Mouse (Mus musculus): ENCODE data around the gene Try5. TPM values are rescaled to one million over a fixed set of nuclear protein-coding genes. Genes with fewer than 3 reads are reported as not detected.
"Not testable (repeated sequence)": the region's sequence is repeated elsewhere in the genome, so short reads cannot be mapped to it uniquely, and the experiment has no call there.

Try5 gene
- total RNA-seq (2022), result not detected

DNA sequence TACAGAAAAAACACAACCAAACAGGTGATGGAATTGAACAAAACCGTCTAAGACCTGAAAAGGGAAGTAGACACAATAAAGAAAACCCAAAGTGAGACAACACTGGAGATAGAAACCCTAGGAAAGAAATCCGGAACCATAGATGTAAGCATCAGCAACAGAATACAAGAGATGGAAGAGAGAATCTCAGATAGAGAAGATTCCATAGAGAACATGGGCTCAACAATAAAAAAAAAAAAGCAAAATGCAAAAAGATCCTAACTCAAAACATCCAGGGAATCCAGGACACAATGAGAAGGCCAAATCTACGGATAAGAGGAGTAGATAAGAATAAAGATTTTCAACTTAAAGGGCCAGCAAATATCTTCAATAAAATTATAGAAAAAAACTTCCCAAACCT, at the start of gene Try5:
TSS of gene Try5 (minus strand) at position 101 of the 400 bp plus-strand sequence.
- not testable (repeated sequence) for DNase-seq (ENCODE audit: low spot score in 2 of 2)

- DNase-seq (ENCODE audit: low spot score in 2 of 2), result no peak
These were observed 37.3 kb upstream of the Try5 start, which contains the start of gene Try10 for GRCm38 (mm10) chr6:41353932-41354331. Gene Try10, plus strand, starts transcription at chr6:41354105.

DNA sequence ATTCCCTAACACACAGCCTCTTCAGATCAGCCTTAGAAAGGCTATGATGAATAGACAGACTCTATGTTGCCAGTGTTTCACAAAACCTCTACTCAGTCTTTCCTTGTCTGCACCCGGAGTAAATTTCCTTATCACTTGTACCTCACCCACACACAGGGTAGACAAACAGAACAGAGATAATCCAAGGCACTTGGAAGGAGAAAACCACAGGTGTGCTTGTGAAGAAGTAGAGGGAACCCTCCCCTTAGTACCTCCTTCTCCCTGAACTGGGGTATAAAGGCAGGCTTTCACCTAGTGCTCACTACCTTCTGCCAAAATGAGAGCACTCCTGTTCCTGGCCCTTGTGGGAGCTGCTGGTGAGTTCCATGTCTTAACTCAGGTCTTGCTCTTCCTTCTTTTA, 14.7 kb downstream of the Try5 start, which contains the start of gene Try4:
TSS of gene Try4 (plus strand) at position 301 of the 400 bp plus-strand sequence.
- DNase-seq (ENCODE audit: low spot score in 2 of 2), result no peak

DNA sequence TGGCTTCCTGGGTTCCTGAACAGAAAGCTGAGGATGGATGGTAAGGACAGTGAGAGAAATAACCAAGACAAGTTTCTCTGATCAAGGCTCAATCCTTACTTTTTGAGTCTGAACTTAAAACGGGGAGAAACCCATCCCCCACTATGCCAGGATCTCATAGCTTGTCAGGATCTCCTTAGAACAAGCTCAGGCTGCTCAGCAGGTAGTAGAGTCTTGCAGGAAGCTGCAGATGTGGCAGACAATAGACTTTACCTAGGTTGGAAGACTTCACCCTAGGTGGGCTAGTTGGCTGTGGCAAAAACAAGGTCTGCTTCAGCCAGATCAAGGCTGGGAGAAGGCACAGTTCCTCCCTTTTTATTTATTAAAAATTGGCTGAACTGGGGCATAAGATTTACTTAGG, 18.4 kb downstream of the Try5 start:
- no peak for DNase-seq (ENCODE audit: low spot score in 2 of 2)

DNA sequence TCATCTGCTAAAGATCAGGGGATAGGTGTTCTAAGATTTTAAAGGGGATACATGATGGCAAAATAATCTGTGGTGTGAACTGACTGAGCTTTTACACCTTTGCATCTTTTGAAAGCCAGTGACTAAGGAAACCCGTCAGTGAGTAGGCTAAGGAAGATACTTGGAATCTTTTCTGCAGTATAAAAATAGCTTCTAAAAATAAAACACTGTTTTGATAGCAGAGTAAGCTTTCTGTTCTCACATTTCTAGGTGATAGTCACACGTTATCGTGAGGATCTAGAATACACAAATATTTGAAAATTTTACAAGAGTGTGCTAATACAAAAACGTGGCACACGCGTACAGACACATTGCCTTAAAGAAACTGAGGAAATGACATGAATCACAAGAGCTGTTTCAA, 50.5 kb downstream of the Try5 start:
- DNase-seq (ENCODE audit: low spot score in 2 of 2), result no peak

GRCm38 (mm10) chr6:41262796-41263195, 53.8 kb downstream of the Try5 start:
- DNase-seq (ENCODE audit: low spot score in 2 of 2), result no peak

Other genes starting within 250 kb of the Try5 start
- not detected for gene Try4, start 14.6 kb downstream of the Try5 start, total RNA-seq (2022)
- gene Try10, start 37.3 kb upstream of the Try5 start, total RNA-seq (2022), result not detected
- gene Prss3, start 60.8 kb upstream of the Try5 start, total RNA-seq (2022), result under 1 TPM in 1 of 4 experiments, not detected in 3; 0.49 TPM
- not detected for gene Gm5771, start 75.5 kb upstream of the Try5 start, total RNA-seq (2022)
- gene Gm10334, start 129.3 kb upstream of the Try5 start, total RNA-seq (2022), result 1 to 10 TPM in 2 of 4 experiments, under 1 TPM in 1, not detected in 1; 0.66 to 1.3 (median 1.2) TPM
- gene Prss1, start 142.1 kb upstream of the Try5 start, total RNA-seq (2022), result not detected
- not detected for gene Prss2, start 204.9 kb upstream of the Try5 start, total RNA-seq (2022)